Mouse (Mus musculus) gastrocnemius, adult 2 months (tissue): ENCODE measurements around the gene 1700020D05Rik. TPM values are rescaled to one million over a fixed set of nuclear protein-coding genes. Genes with fewer than 3 reads are reported as not detected.
A peak's percentile ranks its signal among the peaks of the same experiment; 100 is the strongest.

Experiments
- DNase-seq: peaks from one replicate; pipeline ENCODE4 v3.0.0; 2022
- H3K27ac ChIP-seq: fragments of 200-600 bp; 2 replicates; pipeline ENCODE4 v1.8.1; 2022; ENCODE audit warnings: mild to moderate bottlenecking
- H3K4me3 ChIP-seq: fragments of 200-600 bp; 2 replicates; pipeline ENCODE4 v1.8.1; 2022; ENCODE audit warnings: mild to moderate bottlenecking, moderate library complexity
- CTCF ChIP-seq: fragments of 200-600 bp; IDR thresholded peaks from 2 replicates; pipeline ENCODE4 v1.8.1; 2022; ENCODE audit warnings: antibody characterized with exemption, mild to moderate bottlenecking, moderate library complexity
- intact Hi-C: fragments of 180-260 bp; cut with DNase I; formaldehyde crosslinking; loops from one replicate; pipeline ENCODE4 v1.15.1; 2025
- total RNA-seq, 2 experiments: library from RNA; stranded (reverse); gene quantifications; 2 replicates each; pipeline ENCODE4 v1.2.3; 2021

Gene 1700020D05Rik
- total RNA-seq, 2 experiments from 2014 or later, result 0.92 to 1.6 TPM

- Histone ChIP-seq H3K27ac (peak overlapping the region; percentile 58), H3K4me3 (peak overlapping the region; percentile 34)
- intact Hi-C loops, result loop anchor here (2.0 kb wide), 1 partner anchor 23 kb away; no protein-coding TSS in a partner anchor
- peak; percentile 59 for DNase-seq
- peak; percentile 93 for TF ChIP-seq CTCF
Measured at GRCm38 (mm10) chr19:5463791-5464562, 39.6 kb downstream of the 1700020D05Rik start.

- intact Hi-C loops, result loop anchor here (2.0 kb wide), 1 partner anchor 24 kb away; no protein-coding TSS in a partner anchor
- no peak for TF ChIP-seq CTCF
- no peak overlapping the region for H3K27ac ChIP-seq
- DNase-seq, result no peak
- no peak overlapping the region for H3K4me3 ChIP-seq
Measured at GRCm38 (mm10) chr19:5463212-5463611, 40.4 kb downstream of the 1700020D05Rik start.

GRCm38 (mm10) chr19:5461411-5461810 is 42.2 kb downstream of the 1700020D05Rik start:
- no peak for DNase-seq
- peak overlapping the region; percentile 89 for H3K4me3 ChIP-seq
- no peak for TF ChIP-seq CTCF
- intact Hi-C loops, result no loop called here
- H3K27ac ChIP-seq, result peak overlapping the region; percentile 94; the same call in 1 of the 2 replicates

- intact Hi-C loops, result no loop called here
- peak within 1 kb of the TSS; percentile 89 for H3K4me3 ChIP-seq
- peak within 1 kb of the TSS; percentile 94 for H3K27ac ChIP-seq
- no peak for TF ChIP-seq CTCF
- DNase-seq, result peak; percentile 92
Measured at GRCm38 (mm10) chr19:5460465-5460911, 43.1 kb downstream of the 1700020D05Rik start, which contains the start of gene Fibp. Gene Fibp, plus strand, starts transcription at chr19:5460615.

GRCm38 (mm10) chr19:5459896-5460295 is 43.7 kb downstream of the 1700020D05Rik start:
- no peak for DNase-seq
- H3K4me3 ChIP-seq, result peak overlapping the region; percentile 89
- no peak for TF ChIP-seq CTCF
- intact Hi-C loops, result no loop called here
- peak overlapping the region; percentile 94 for H3K27ac ChIP-seq

- intact Hi-C loops, result no loop called here
- no peak for TF ChIP-seq CTCF
- no peak for DNase-seq
- Histone ChIP-seq H3K4me3 (no peak overlapping the region), H3K27ac (peak overlapping the region; percentile 97)
Measured at GRCm38 (mm10) chr19:5459019-5459418, 44.6 kb downstream of the 1700020D05Rik start.

GRCm38 (mm10) chr19:5457746-5458442 is 45.7 kb downstream of the 1700020D05Rik start, which contains the start of gene Ccdc85b:
Gene Ccdc85b, minus strand, starts transcription at chr19:5457894.
- DNase-seq, result peak; percentile 36
- no peak for TF ChIP-seq CTCF
- Histone ChIP-seq H3K4me3 (peak within 1 kb of the TSS; percentile 89), H3K27ac (peak within 1 kb of the TSS; percentile 97)
- intact Hi-C loops, result no loop called here

- DNase-seq, result peak; percentile 96
- H3K4me3 ChIP-seq, result peak overlapping the region; percentile 89
- H3K27ac ChIP-seq, result peak overlapping the region; percentile 97
- peak; percentile 17; the same call in 1 of the 2 replicates for TF ChIP-seq CTCF
- intact Hi-C loops, result no loop called here
Measured at GRCm38 (mm10) chr19:5456922-5457745, 46.5 kb downstream of the 1700020D05Rik start.

GRCm38 (mm10) chr19:5456241-5456921 is 47.2 kb downstream of the 1700020D05Rik start:
- TF ChIP-seq CTCF, result no peak
- peak overlapping the region; percentile 89 for H3K4me3 ChIP-seq
- peak overlapping the region; percentile 97 for H3K27ac ChIP-seq
- intact Hi-C loops, result no loop called here
- DNase-seq, result peak; percentile 43

- no peak for TF ChIP-seq CTCF
- Histone ChIP-seq H3K4me3 (peak overlapping the region; percentile 89), H3K27ac (peak overlapping the region; percentile 97)
- intact Hi-C loops, result no loop called here
- no peak for DNase-seq
Measured at GRCm38 (mm10) chr19:5455568-5455967, 48.0 kb downstream of the 1700020D05Rik start.

GRCm38 (mm10) chr19:5455037-5455436 is 48.5 kb downstream of the 1700020D05Rik start:
- Histone ChIP-seq H3K4me3 (peak overlapping the region; percentile 89), H3K27ac (peak overlapping the region; percentile 97)
- no peak for TF ChIP-seq CTCF
- no peak for DNase-seq
- intact Hi-C loops, result no loop called here

Other genes starting within 250 kb of the 1700020D05Rik start
- 1 to 10 TPM; 5.2 to 8.5 TPM for gene Pacs1, start 230.7 kb downstream of the 1700020D05Rik start, total RNA-seq
- 10 to 100 TPM; 66.5 to 78.9 TPM for gene Sf3b2, start 208.3 kb downstream of the 1700020D05Rik start, total RNA-seq
- under 1 TPM in 1 of 2 experiments, not detected in 1; 0.11 TPM for gene Gal3st3, start 205.5 kb downstream of the 1700020D05Rik start, total RNA-seq
- not detected for gene Catsper1, start 168.0 kb downstream of the 1700020D05Rik start, total RNA-seq
- 10 to 100 TPM; 27.5 to 44.2 TPM for gene Cst6, start 154.2 kb downstream of the 1700020D05Rik start, total RNA-seq
- 10 to 100 TPM; 15.7 to 17.9 TPM for gene Eif1ad, start 137.0 kb downstream of the 1700020D05Rik start, total RNA-seq
- 100 to 1,000 TPM; 122 to 144 TPM for gene Banf1, start 136.6 kb downstream of the 1700020D05Rik start, total RNA-seq
- gene Sart1, start 115.1 kb downstream of the 1700020D05Rik start, total RNA-seq, result 10 to 100 TPM; 40.1 to 50.3 TPM
- gene Tsga10ip, start 101.3 kb downstream of the 1700020D05Rik start, total RNA-seq, result 1 to 10 TPM; 1.3 to 2.7 TPM
- 100 to 1,000 TPM; 503 to 688 TPM for gene Drap1, start 78.8 kb downstream of the 1700020D05Rik start, total RNA-seq
- 10 to 100 TPM; 34.0 to 38.0 TPM for gene AI837181, start 78.6 kb downstream of the 1700020D05Rik start, total RNA-seq
- not detected for gene Fosl1, start 56.2 kb downstream of the 1700020D05Rik start, total RNA-seq
- 1 to 10 TPM; 3.9 to 7.2 TPM for gene Ccdc85b, start 45.9 kb downstream of the 1700020D05Rik start, total RNA-seq
- 10 to 100 TPM; 33.9 to 35.8 TPM for gene Fibp, start 43.2 kb downstream of the 1700020D05Rik start, total RNA-seq
- not detected for gene Ctsw, start 35.3 kb downstream of the 1700020D05Rik start, total RNA-seq
- gene Efemp2, start 29.8 kb downstream of the 1700020D05Rik start, total RNA-seq, result 1 to 10 TPM; 3.4 to 6.6 TPM
- 10 to 100 TPM; 20.1 to 23.3 TPM for gene Mus81, start 15.4 kb downstream of the 1700020D05Rik start, total RNA-seq
- 10 to 100 TPM; 52.8 to 72.0 TPM for gene Cfl1, start 13.3 kb downstream of the 1700020D05Rik start, total RNA-seq
- 1 to 10 TPM; 5.8 to 8.0 TPM for gene Snx32, start 6.8 kb upstream of the 1700020D05Rik start, total RNA-seq
- not detected for gene Ovol1, start 56.9 kb upstream of the 1700020D05Rik start, total RNA-seq
- 1 to 10 TPM; 2.0 to 2.3 TPM for gene Ap5b1, start 64.2 kb upstream of the 1700020D05Rik start, total RNA-seq
- 10 to 100 TPM; 42.4 to 53.6 TPM for gene Rnaseh2c, start 98.1 kb upstream of the 1700020D05Rik start, total RNA-seq
- gene Kat5, start 106.5 kb upstream of the 1700020D05Rik start, total RNA-seq, result 10 to 100 TPM; 20.9 to 23.7 TPM
- gene Rela, start 133.7 kb upstream of the 1700020D05Rik start, total RNA-seq, result 10 to 100 TPM; 14.6 to 14.7 TPM
- gene Sipa1, start 159.9 kb upstream of the 1700020D05Rik start, total RNA-seq, result 10 to 100 TPM in 1 of 2 experiments, 1 to 10 TPM in 1; 10.0 to 11.0 TPM
- gene Map3k11, start 185.0 kb upstream of the 1700020D05Rik start, total RNA-seq, result 10 to 100 TPM in 1 of 2 experiments, 1 to 10 TPM in 1; 8.7 to 11.8 TPM
- gene Pcnx3, start 185.1 kb upstream of the 1700020D05Rik start, total RNA-seq, result 10 to 100 TPM; 12.6 to 14.0 TPM
- not detected for gene Kcnk7, start 200.6 kb upstream of the 1700020D05Rik start, total RNA-seq
- 100 to 1,000 TPM; 218 to 220 TPM for gene Ehbp1l1, start 222.5 kb upstream of the 1700020D05Rik start, total RNA-seq
- 10 to 100 TPM; 22.2 to 22.6 TPM for gene Fam89b, start 225.9 kb upstream of the 1700020D05Rik start, total RNA-seq
- gene Ltbp3, start 237.1 kb upstream of the 1700020D05Rik start, total RNA-seq, result 10 to 100 TPM; 32.4 to 44.6 TPM